Mouse (Mus musculus) embryonic facial prominence, embryonic 13.5 days (tissue): ENCODE results near the gene Mmp17. TPM values are rescaled to one million over a fixed set of nuclear protein-coding genes. Genes with fewer than 3 reads are reported as not detected.
"Not testable (repeated sequence)": the region's sequence is repeated elsewhere in the genome, so short reads cannot be mapped to it uniquely, and the experiment has no call there.

ENCODE experiments used
- ATAC-seq: fragments of 200-750 bp; cut with Nextera tagmentation; 2 replicates; pipeline ENCODE4 v1.8.0; 2017; ENCODE audit warnings: low read depth; ENCODE audit not compliant: insufficient number of reproducible peaks, insufficient read depth, low FRiP score, low TSS enrichment
- H3K27ac ChIP-seq: fragments of 300-500 bp; sonication (generic); 2 replicates; pipeline ENCODE4 v1.5.1; 2015; ENCODE audit warnings: moderate library complexity, mild to moderate bottlenecking, inconsistent platforms
- H3K27me3 ChIP-seq: fragments of 300-500 bp; sonication (generic); 2 replicates; pipeline ENCODE4 v1.6.1; 2015; ENCODE audit warnings: mild to moderate bottlenecking, inconsistent platforms
- H3K36me3 ChIP-seq: fragments of 300-500 bp; sonication (generic); 2 replicates; pipeline ENCODE4 v1.6.1; 2015; ENCODE audit warnings: mild to moderate bottlenecking, inconsistent platforms
- H3K4me1 ChIP-seq: fragments of 300-500 bp; sonication (generic); 2 replicates; pipeline ENCODE4 v1.6.1; 2015; ENCODE audit warnings: inconsistent platforms
- H3K4me2 ChIP-seq: fragments of 300-500 bp; sonication (generic); 2 replicates; pipeline ENCODE4 v1.6.1; 2015; ENCODE audit warnings: moderate library complexity, mild to moderate bottlenecking, inconsistent platforms
- H3K4me3 ChIP-seq: fragments of 300-500 bp; sonication (generic); 2 replicates; pipeline ENCODE4 v1.5.1; 2015; ENCODE audit warnings: mild to moderate bottlenecking, inconsistent platforms
- H3K9ac ChIP-seq: fragments of 300-500 bp; sonication (generic); 2 replicates; pipeline ENCODE4 v1.6.1; 2015; ENCODE audit warnings: mild to moderate bottlenecking, inconsistent platforms
- H3K9me3 ChIP-seq: fragments of 300-500 bp; sonication (generic); 2 replicates; pipeline ENCODE4 v1.6.1; 2016; ENCODE audit warnings: inconsistent platforms
- WGBS: fragments of 180-500 bp; shearing (Covaris S2); methylation state at CpG from one replicate; pipeline ENCODE4 v1.1.7; 2015; ENCODE audit warnings: mixed read lengths; 5-methylcytosine and 5-hydroxymethylcytosine counted together
- polyA plus RNA-seq: library from polyadenylated mRNA; unstranded; fragments of >200 nt; fragmentation: Nextera tagmentation; extraction: Ambion mirVana; gene quantifications from 2 replicates; pipeline ENCODE4 v1.2.1, GENCODE M21; 2015

Gene Mmp17
- polyA plus RNA-seq, 1 experiment from 2014 or later: 3.9 TPM

- Histone ChIP-seq H3K4me3 (no peak overlapping the region), H3K9ac (no peak overlapping the region), H3K36me3 (0 out of 2 replicates have a peak, but pooled peaks cover 9% of the 10 kb centered on the region), H3K4me2 (no peak overlapping the region), H3K4me1 (peaks cover 9% of the 10 kb centered on the region; the same call in 1 of the 2 replicates), H3K27ac (no peak overlapping the region), H3K9me3 (peaks cover 5% of the 10 kb centered on the region), H3K27me3 (peaks cover 14% of the 10 kb centered on the region)
- no peak for ATAC-seq
- 33% methylated on average over 19 of the region's 19 CpGs for WGBS
Observed at GRCm38 (mm10) chr5:129594116-129595114, 10.4 kb downstream of the Mmp17 start.

DNA sequence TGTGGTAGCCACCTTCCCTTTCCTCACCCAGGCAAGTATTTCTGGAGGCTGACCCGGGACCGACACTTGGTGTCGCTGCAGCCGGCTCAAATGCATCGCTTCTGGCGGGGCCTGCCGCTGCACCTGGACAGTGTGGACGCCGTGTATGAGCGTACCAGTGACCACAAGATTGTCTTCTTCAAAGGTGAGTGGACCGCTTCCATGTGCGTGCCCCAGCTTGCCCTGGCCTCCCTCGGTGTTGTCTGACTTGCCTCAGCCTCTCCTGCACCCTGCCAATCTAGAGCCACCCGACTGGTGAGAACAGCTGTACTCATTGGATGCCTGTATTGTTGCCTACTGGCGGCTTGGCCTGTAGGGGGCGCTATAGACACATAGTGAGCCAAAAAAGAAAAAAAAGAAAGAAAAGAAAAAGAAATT is 18.1 kb downstream of the Mmp17 start:
- Histone ChIP-seq H3K4me1 (no peaks in the 10 kb centered on the region), H3K9ac (no peak overlapping the region), H3K4me2 (no peak overlapping the region), H3K27ac (no peak overlapping the region), H3K36me3 (peaks cover 10% of the 10 kb centered on the region; the same call in 1 of the 2 replicates), H3K9me3 (peaks cover 5% of the 10 kb centered on the region), H3K4me3 (no peak overlapping the region), H3K27me3 (no peaks in the 10 kb centered on the region)
- ATAC-seq: no peak
- 31% methylated on average over 16 of the region's 16 CpGs for WGBS

GRCm38 (mm10) chr5:129607476-129607875 is 23.5 kb downstream of the Mmp17 start:
- H3K4me1 ChIP-seq: no peaks in the 10 kb centered on the region

GRCm38 (mm10) chr5:129611060-129611459 is 27.1 kb downstream of the Mmp17 start:
- no peak overlapping the region for H3K4me2 ChIP-seq
- H3K4me1 ChIP-seq: no peaks in the 10 kb centered on the region
- no peak for ATAC-seq
- H3K4me3 ChIP-seq: no peak overlapping the region
- no peak overlapping the region for H3K9ac ChIP-seq
- no peak overlapping the region for H3K27ac ChIP-seq
- WGBS: 17% methylated on average over 1 of the region's 1 CpGs
- no peaks in the 10 kb centered on the region; the same call in 1 of the 2 replicates for H3K36me3 ChIP-seq
- no peaks in the 10 kb centered on the region for H3K9me3 ChIP-seq
- H3K27me3 ChIP-seq: no peaks in the 10 kb centered on the region

More at GRCm38 (mm10) chr5:129607476-129607875, 23.5 kb downstream of the Mmp17 start:
- no peak overlapping the region for H3K27ac ChIP-seq
- H3K4me2 ChIP-seq: no peak overlapping the region
- no peak for ATAC-seq
- no peaks in the 10 kb centered on the region for H3K9me3 ChIP-seq
- WGBS: 74% methylated on average over 8 of the region's 8 CpGs
- no peak overlapping the region for H3K9ac ChIP-seq
- no peak overlapping the region for H3K4me3 ChIP-seq
- peaks cover 5% of the 10 kb centered on the region; the same call in 1 of the 2 replicates for H3K36me3 ChIP-seq
- no peaks in the 10 kb centered on the region for H3K27me3 ChIP-seq

DNA sequence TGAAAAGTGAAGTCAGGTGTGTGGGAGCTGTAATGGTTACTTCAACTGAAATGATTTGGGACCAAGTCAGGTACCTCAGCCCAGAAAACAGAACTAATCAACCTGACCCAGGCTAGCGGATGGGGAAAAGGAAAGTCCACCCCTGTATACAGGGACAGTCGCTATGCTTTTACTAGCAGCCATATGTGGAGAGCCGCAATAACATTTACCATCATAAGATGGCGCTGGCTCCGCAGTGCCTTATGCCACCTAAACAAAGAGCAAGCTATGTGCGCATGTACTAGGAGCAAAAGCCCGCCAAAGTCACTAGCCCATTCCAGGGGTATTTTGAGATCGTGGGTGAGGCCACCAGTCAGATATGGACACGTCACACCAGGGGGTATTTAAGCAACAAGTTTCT is 36.6 kb downstream of the Mmp17 start:
- not testable (repeated sequence) for H3K4me3 ChIP-seq, H3K36me3 ChIP-seq, H3K27me3 ChIP-seq, H3K9ac ChIP-seq, H3K4me1 ChIP-seq, ATAC-seq, H3K9me3 ChIP-seq, H3K4me2 ChIP-seq, H3K27ac ChIP-seq
- 56% methylated on average over 9 of the region's 9 CpGs for whole genome bisulfite sequencing

- no peak overlapping the region for H3K27ac ChIP-seq
Observed at GRCm38 (mm10) chr5:129621361-129621760, 37.4 kb downstream of the Mmp17 start.

GRCm38 (mm10) chr5:129626099-129626498 is 42.1 kb downstream of the Mmp17 start:
- Histone ChIP-seq H3K4me2 (no peak overlapping the region), H3K36me3 (no peaks in the 10 kb centered on the region), H3K27me3 (no peaks in the 10 kb centered on the region), H3K9ac (no peak overlapping the region), H3K4me3 (no peak overlapping the region), H3K4me1 (no peaks in the 10 kb centered on the region), H3K9me3 (no peaks in the 10 kb centered on the region), H3K27ac (no peak overlapping the region)
- no peak for ATAC-seq
- WGBS: 79% methylated on average over 6 of the region's 6 CpGs

More at GRCm38 (mm10) chr5:129621361-129621760, 37.4 kb downstream of the Mmp17 start:
- Histone ChIP-seq H3K9ac (no peak overlapping the region), H3K4me3 (no peak overlapping the region), H3K4me2 (no peak overlapping the region), H3K27me3 (no peaks in the 10 kb centered on the region), H3K36me3 (no peaks in the 10 kb centered on the region), H3K9me3 (no peaks in the 10 kb centered on the region), H3K4me1 (no peaks in the 10 kb centered on the region)
- no peak for ATAC-seq
- 86% methylated on average over 5 of the region's 5 CpGs for WGBS

- H3K9ac ChIP-seq, ATAC-seq, H3K36me3 ChIP-seq, H3K4me2 ChIP-seq, H3K4me3 ChIP-seq, H3K27ac ChIP-seq, H3K27me3 ChIP-seq, H3K4me1 ChIP-seq, H3K9me3 ChIP-seq: not testable (repeated sequence)
- 75% methylated on average over 4 of the region's 4 CpGs for WGBS
Observed at GRCm38 (mm10) chr5:129626586-129626985, 42.6 kb downstream of the Mmp17 start.

DNA sequence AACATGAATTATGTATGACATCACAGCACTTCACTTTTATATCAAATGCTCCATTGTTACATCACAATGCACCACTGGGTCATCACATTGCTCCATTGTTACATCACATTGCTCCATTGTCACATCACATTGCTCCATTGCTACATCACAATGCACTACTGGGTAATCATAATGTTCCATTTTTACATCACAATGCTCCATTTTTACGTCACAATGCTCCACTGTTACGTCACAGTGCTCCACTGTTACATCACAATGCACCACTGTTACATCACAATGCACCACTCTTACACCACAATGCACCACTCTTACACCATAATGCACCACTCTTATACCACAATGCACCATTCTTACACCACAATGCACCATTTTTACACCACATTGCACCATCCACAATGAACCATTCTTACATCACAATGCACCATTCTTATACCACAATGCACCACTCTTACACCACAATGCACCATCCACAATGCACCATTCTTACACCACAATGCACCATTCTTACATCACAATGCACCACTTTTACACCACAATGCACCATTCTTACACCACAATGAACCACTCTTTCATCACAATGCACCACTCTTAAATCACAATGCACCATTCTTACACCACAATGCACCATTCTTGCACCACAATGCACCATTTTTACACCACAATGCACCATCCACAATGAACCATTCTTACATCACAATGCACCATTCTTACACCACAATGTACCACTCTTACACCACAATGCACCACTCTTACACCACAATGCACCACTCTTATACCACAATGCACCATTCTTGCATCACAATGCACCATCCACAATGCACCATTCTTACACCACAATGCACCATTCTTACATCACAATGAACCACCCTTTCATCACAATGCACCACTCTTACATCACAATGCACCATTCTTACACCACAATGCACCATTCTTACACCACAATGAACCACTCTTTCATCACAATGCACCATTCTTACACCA is 48.6 kb downstream of the Mmp17 start:
- ATAC-seq, H3K36me3 ChIP-seq, H3K9ac ChIP-seq, H3K4me1 ChIP-seq, H3K4me2 ChIP-seq, H3K9me3 ChIP-seq, H3K27me3 ChIP-seq, H3K4me3 ChIP-seq, H3K27ac ChIP-seq: not testable (repeated sequence)
- WGBS: 82% methylated on average over 2 of the region's 2 CpGs

DNA sequence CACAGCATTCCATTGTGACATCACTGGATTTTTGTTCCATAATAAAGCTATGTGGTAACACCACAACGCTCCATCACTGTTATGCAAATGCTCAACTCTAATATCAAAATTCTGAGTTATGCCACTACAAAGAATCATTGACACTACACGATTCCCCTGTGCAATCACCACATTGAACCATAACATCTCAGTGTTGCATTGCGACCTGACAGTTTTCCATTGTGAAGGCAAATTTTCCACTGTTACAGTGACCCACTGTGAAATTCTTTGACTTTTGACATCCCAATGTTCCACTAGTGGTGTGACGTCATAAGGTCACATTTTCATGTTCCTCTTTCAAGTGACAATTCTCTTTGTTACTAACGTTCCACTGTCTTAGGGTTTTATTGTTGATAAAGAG is 66.9 kb downstream of the Mmp17 start:
- Histone ChIP-seq H3K4me2 (no peak overlapping the region), H3K4me1 (no peaks in the 10 kb centered on the region), H3K4me3 (no peak overlapping the region), H3K27ac (no peak overlapping the region), H3K27me3 (no peaks in the 10 kb centered on the region), H3K36me3 (peaks cover 15% of the 10 kb centered on the region), H3K9ac (no peak overlapping the region), H3K9me3 (no peaks in the 10 kb centered on the region)
- no peak for ATAC-seq
- WGBS: 96% methylated on average over 5 of the region's 5 CpGs

DNA sequence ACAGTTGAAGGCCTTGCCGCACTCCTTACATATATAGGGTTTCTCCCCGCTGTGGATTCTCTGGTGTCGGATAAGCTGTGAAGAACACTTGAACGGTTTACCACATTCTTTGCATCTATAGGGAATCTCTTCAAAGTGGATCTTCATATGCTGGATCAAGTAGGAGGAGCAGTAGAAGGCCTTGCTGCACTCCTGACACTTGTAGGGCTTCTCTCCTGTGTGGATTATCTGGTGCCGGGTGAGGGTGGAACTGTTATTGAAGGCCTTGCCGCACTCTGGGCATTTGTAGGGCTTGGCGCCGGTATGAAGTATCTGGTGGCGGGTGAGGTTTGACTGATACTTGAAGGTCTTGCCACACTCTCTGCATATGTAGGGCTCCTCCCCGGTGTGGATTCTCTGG is 73.0 kb downstream of the Mmp17 start:
- 92% methylated on average over 10 of the region's 10 CpGs for WGBS
- H3K36me3 ChIP-seq: peaks cover 62% of the 10 kb centered on the region

More for the DNA sequence above, 73.0 kb downstream of the Mmp17 start:
- H3K4me2 ChIP-seq: no peak overlapping the region
- H3K27ac ChIP-seq: no peak overlapping the region
- H3K9ac ChIP-seq: no peak overlapping the region
- H3K4me3 ChIP-seq: no peak overlapping the region
- H3K27me3 ChIP-seq: no peaks in the 10 kb centered on the region
- no peaks in the 10 kb centered on the region for H3K4me1 ChIP-seq
- no peak for ATAC-seq
- no peaks in the 10 kb centered on the region for H3K9me3 ChIP-seq
